Mouse (Mus musculus) ovary, postnatal 10 days (tissue): Measurements from ENCODE around the gene Tssk2.

Experiments
- DNase-seq: peaks from one replicate; pipeline ENCODE4 v3.0.0; 2022; ENCODE audit warnings: low spot score

Tssk2 gene

DNA sequence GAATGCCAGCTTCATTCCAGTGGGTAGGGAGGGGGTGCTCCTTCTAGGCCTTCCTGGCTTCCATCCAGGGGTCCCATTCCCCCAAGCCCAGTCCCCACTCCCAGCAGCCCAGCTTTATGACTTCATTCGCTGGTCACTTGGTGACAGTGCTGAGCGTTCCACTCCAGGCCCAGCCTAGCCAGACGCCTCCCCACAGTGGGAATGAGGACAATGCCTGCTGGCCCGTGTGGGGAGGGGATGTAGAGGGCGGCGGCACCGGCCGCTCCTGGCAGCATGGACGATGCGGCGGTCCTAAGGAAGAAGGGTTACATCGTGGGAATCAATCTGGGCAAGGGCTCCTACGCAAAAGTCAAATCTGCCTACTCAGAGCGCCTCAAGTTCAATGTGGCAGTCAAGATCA lies at the start of gene Tssk2, which contains the start of gene Dgcr2:
Gene Tssk2 (plus strand): TSS at position 176 of the 400 bp plus-strand sequence.
Gene Dgcr2 (minus strand): TSS at position 101 of the 400 bp plus-strand sequence.
- no peak for DNase-seq

DNA sequence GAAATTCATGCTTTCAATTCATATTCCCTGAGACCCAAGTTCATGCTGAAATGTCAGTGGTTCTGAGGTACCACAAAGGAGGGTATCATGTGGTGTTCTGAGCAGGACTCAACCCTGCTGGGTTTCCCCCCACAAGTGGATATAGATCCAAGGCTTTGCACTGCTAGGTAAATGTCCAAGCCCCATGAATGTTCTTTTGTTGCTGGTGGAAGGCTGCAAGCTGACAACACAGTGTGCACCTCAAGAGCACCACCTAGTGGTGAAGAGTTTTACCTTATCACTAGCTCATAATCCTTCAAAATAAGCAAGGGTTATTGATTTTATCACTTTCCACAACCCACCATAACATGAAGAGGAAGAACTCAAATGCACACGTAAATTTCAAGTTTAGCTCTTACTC lies 49.5 kb upstream of the Tssk2 start:
- no peak for DNase-seq

DNA sequence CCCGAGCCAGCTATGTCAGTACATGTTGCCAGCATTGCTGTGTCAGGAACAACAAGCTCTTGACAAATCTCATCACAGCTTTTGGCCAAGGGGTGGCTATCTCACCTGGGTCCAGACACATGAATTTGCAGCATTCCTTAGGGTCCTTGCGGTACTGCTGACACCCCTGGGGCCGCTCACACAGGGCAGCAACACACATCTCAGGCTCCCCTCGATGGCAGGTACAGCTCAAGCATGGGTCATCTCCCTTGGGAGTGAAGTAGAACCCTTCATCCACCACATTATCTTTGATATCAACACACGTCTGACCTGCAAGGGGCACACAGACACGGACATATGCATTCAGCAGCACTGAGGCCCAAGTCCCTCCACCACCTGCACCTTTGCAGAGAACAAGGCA lies 49.0 kb upstream of the Tssk2 start:
- DNase-seq: no peak

DNA sequence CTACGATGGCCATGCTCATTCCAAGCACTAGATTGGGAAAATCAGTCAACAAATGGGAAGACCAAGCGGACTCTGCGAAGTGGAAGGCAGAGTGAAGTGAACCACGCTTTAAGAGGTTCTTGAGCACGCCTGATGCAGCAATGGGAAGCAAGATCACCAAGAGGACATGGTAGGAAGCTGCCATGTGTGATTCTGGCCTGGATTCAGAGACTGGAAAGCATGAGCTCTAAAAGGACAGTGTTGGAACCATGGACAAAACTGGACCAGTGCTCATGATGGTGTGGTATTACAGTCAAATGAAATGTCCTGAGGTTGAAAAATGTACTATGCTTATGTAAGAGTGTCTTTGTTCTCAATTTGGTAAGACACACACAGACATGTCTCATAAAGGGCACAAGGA lies 47.1 kb upstream of the Tssk2 start:
- no peak for DNase-seq

DNA sequence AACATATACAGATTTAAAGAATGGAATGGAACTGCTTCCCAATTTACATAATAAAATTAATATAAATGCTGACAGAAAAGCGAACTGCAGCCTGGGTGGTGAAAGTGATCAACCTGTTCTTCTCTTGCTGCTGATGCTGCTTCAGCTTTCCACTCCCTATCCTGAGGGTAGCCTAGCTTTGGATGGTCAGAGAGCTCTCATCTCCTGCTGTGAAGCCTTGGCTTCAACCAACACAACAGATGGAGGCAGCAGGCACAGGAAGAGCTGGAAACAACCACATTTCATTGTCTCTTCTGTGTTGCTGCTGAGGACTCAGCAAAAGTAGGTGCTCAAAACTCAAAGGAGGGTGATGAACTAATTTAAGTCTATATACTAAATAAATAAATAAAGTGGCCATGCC lies 46.6 kb upstream of the Tssk2 start:
- no peak for DNase-seq

DNA sequence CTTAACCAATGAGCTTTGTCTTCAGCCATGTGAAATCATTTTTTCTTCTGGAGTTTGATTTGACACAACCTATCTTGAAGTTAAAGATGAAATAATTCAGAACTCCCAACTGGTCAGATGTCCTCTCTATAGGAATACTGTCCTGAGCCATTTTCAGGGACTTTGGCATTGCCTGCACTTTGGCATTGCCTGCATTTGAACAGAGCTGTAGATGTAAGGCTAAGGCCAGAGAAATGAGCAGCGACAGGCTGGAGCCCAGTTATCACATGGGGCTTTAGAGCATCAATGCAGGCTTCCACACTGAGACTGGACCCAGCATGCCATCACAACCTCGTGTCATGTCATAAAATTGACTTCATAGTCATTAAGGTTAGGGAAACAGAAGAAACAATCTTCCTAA lies 45.2 kb upstream of the Tssk2 start:
- DNase-seq: no peak

DNA sequence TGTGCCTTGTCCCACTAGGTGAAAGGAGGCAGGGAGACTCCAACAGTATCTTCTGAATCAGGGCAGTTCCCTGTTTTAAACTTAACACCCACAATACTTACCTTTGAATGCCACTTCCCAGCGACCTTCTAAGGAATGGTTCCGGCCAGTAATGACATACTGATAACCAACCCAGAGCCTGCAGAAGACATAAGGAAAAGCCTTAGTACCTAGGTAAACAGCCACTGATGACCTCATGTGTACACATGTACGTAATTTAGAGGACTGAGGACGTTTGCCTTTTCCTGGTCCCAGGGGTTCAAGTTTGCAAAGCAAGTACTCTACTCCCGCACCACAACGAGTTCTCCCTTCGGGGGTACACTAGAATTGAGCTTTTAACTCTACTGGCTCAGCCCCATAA lies 41.3 kb upstream of the Tssk2 start:
- DNase-seq: no peak

DNA sequence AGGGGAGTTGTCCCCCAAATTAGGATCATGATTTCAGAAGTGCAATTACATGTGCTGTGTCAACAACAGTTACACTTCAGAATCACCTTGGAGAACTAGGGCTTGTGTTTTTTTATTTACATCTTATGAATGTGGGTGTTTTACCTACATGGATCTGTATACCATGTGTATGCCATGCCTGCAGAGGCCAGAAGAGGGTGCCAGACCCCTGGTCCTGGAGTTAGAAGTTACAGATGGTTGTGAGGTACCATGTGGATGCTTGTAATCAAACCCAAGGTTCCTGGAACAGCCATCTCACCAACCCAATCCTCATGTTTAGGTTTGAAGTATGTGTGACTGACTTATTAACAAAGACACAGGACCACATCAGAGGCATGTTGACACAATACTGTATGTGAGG lies 39.8 kb upstream of the Tssk2 start:
- no peak for DNase-seq

DNA sequence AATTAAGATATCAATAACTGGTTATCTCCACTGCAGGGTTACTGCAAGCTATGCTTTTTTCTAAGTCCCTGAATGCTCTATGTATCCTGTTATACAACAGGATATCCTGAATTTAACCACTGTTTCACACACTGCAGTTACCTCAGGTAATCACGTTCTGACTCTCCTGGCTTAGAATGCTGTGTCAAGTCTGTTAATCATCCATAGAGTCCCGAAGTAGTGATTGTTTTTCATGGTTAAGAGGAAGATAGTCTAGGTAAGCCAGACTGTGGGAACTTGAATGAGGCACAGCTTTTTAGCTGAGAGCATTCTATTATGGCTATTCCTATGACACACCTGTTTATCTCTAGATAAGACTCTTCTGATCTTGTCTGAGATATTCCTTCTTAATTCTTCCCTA lies 33.1 kb upstream of the Tssk2 start:
- no peak for DNase-seq

DNA sequence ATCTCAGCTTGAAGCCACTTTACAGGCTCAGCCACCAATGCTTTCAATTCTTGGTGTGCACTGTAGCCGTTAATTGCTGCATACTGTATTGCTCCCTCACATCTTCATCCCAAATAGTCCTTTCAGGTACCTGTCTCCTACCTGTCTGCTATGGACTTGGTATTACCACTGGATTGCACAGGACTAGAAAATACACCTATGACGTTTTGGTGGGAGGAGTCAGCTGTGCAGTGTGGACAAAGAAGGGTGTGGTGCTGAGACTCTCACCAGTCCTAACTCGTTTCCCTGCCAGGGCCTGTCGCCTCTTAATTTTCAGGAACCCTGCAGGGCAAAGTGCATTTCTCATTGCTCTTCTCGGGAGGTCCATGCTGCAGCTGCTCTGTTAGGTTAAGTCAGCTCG lies 32.7 kb upstream of the Tssk2 start:
- no peak for DNase-seq

DNA sequence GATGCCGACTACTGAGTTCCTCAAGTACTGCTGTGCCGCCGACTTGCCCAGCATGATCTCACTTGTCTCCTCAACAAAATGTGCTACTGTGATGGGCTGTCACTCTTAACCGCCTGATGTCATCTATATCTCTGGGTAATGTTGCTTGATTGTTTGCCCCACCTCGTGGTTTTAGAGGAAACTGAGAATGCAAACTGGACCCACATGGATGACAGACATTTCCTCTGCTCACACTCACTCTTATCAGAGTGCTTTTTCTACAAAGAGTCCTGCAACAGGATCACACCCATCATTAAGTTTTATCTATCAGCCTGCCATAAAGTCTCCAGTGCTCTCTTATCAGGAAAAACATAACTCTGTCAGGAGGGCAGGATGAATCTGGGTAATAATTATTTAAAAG lies 27.2 kb upstream of the Tssk2 start:
- DNase-seq: no peak

DNA sequence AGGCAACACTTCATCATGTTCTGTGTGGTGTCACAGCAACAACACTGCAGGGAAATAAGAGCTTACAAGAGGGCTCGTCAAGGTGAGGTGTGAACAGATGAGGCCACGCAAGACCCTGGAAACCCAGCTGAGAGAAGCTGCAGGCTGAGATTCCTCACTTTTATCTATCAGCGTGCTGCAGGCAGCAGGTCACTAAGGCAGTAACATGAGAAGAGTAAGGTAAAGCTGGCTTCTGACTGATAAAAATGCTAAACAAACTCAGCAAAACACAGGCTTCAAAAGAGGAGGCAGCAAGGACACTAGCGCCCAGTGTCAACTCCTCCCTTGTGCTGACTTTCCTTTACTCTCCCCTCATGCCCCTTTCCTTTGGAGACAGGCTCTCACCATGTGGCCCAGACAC lies 25.4 kb upstream of the Tssk2 start:
- no peak for DNase-seq

DNA sequence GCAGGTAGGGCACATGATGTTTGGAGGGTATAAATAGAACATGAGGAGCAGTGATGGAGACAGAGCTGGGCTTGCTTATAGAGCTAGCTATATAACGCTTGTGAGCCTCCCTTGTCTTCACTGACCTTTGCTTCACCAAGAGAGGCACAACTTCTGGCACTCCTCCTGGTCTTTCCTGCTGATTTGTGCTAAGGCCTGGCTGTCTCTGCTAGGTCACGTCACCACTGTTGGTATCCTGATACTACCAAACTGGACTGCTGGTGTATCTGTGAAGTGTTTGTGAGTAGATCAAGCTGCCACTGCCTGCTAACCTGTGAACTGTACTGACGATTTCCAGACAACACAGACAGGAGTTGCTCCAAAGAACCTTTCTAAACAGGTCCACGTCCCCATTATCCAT lies 23.3 kb upstream of the Tssk2 start:
- no peak for DNase-seq

DNA sequence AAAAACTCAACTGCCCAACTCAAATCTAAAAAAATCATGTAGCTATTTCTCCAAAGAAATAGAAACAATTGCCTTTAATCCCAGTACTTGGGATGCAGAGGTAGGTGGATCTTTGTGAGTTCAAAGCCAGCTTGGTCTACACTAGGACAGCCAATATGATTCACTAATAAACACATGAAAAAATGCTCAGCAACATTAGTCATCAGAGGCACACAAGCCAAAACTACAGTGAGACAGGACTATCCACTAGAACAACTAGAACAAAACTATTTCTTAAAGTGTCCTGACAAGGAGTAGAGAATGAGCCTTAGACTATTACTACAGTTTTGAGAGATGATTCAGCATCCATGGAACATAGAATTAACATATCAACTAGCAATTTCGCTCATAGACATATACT lies 22.3 kb upstream of the Tssk2 start:
- DNase-seq: no peak

DNA sequence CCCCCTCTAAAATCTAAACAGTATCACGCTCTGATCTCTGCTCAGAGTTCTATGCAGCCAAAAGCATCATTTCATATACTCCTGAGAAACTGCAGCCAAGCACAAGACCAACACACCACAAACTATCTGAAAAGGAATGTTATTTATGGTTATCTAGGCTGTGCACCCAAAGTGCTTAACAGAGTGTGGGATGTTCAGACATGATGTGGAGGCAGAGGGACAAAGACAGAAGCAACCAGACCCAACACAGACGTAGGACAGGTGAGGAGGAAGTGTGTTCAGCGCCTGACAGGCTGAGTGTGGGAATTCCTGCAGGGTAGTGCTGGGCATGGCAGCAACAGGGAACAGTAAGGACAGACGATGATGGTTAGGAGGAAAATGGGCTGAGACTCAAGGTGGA lies 18.9 kb upstream of the Tssk2 start:
- DNase-seq: no peak

DNA sequence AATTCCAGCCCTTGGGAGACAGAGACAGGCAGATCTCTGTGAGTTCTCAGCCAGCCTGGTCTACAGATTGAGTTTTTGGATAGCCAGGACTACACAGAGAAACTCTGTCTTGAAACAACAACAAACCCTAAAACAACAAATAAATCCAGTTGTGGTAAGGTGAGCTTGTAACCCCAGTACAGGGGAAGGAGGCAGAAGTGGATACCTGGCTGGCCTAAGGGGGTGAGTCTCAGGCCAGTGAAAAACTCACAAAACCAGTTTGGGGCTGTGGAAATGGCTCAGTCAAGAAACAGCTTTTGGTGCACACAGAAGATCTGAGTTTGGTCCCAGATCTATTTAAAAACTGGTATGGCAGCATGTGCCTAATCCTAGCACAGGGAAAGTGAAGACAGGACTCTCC lies 16.2 kb upstream of the Tssk2 start:
- no peak for DNase-seq

DNA sequence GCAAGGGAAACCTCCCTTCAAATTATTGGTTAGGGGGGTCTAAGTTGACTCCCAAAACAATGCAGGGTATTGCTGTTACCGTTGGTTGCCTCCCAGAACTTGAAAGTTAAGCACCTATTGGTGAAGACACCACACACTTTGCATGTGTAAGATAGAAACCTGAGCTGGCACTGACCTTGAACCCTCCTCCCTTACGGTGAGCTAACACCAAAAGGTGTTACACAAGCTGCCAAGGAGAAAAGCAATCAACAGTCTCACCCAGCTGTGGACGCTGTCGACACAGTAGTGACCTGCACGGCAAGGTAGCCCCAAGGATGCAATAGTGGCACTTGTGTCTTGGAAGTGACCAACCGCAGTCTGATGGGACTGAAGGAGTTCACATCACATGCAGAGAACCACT lies 14.3 kb upstream of the Tssk2 start:
- no peak for DNase-seq

DNA sequence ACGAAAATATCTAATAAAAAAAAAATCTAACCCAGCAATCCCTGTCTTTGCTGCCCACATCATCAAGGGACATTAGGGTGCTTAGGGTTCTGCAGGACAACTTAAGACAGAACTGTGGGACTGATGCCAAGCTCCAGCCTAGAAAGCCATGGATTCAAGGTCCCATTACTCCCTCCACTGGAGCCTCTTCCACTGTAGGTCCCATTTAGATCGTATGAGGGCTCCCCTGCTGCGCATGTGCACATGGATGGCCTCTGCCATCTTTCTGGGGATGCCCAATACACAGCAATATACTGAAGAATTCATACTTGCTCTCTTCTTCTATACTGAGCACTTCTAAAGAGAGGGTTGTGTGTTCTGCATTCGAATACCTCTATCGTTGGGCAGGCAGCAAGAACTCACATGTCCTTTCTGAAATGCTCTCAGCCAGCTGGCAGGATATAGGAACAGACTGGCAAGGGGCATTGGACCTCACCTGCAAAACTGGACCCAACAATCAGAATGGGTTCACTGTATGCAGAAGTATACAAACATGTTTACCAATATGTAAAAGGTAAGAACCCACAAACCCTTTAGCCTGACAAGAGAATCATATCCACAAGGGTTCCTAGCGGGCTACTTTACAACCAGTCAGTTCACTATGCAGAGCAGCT lies 8.6 kb upstream of the Tssk2 start:
- DNase-seq: no peak

DNA sequence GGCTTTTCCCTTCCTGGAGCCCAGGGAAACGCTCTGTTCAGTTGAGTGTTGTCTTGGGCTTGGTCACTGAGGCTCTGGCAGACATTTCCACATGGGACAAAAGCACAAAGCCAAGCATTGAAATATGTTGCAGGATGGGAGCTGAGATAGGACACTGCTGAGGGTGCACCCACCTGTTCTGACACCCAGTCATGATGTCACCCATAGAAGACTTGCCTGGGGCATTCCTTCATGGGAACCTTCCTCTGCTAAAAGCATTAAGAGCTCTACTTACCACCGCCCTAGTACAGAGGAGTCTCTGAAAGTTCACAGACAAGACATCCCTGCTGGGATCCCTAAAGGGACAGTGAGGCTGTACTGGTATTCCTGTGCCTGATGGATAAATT lies 8.1 kb upstream of the Tssk2 start:
- no peak for DNase-seq

DNA sequence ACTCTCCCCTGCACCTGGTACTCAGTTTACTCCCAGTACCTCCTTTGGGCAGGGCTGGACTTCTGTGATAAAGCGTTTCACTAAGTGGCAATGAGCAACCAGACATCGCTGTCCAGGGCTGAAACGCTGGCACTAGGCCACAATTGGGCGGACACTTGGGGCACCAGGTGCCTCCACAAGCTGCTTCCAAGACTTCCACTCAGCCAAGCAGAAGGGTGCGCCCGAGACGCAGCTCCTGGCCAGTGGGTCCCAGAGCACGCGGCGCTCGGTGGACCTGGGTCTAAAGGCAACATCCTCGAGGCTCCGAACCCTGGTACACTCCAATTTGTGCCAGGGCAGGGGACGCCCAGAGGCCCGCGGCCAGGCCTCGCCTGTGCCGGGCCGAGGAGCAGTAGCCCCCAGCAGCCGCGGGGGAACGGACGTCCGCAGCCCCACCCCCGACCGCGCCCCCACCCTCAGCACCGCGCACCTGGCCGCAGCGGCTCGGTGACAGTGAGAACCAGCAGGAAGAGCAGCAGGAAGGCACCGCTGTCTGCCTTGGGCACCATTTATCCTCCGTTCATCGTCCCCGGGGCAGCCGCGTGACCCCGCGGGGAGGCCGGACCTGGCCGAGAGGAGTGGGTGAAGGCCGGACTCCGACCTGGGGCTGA lies 7.4 kb upstream of the Tssk2 start:
- DNase-seq: peak; percentile 45

DNA sequence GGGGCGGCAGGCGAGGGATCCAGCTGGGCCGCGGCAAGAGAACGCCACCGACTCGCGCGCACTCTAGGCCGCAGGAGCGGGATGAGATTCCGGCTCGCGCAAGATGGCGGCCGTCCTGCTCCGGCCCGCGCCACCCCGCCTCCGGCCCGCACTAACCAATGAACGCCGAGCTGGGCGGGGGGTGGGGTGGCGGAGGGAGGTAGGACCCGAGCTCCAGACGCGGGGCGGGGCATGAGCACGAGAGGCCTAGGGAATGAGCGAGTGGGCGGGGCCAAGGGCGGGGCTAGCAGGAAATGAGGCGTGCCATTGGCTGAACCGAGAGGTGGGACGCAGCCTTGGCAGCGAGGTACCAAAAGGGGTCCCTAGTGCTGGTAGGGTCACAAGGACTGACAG lies 6.9 kb upstream of the Tssk2 start, which contains the start of gene Gm20518:
Gene Gm20518 (minus strand): TSS at position 105 of the 393 bp plus-strand sequence.
- peak; percentile 92 for DNase-seq

DNA sequence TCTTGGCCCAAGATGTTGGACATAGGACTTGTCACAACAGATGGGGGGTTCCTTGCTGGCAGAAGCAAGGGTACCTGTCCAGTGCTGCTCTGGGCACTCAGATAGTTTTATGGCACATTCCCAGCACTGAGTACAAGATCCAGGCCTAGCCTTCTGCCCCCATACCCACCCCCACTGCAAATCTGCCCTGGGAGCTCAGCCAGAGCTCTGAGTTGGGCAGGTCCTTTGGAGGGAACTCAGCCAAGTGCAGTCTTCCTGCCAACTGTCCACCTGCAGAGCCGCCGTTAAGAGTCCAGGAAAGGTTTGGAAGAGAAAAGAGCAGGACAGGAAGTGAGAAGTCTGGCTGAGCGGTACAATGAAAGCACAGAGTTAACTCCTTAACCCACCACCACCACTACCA lies 5.8 kb upstream of the Tssk2 start:
- no peak for DNase-seq

DNA sequence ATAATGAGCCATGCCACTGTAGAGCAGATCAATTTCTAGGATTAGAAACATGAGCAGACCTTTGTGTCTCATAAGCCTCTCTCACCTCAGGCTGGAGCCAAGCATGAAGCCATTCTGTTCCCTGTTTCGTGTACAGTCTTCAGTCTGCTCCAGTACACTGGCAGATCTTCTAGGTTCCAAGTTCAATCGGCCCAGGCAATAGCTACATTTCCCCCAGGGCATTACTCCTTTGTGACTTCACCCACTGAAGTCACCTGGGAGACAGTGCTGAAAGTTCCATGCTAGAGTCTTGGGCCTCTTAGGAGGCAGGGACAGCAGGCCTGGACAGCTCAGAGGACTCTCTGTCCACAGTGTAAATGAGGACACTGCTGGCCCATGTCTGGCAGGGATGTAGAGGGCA lies 4.5 kb upstream of the Tssk2 start, which contains the start of gene Tssk1:
Gene Tssk1 (plus strand): TSS at position 301 of the 400 bp plus-strand sequence.
- no peak for DNase-seq

DNA sequence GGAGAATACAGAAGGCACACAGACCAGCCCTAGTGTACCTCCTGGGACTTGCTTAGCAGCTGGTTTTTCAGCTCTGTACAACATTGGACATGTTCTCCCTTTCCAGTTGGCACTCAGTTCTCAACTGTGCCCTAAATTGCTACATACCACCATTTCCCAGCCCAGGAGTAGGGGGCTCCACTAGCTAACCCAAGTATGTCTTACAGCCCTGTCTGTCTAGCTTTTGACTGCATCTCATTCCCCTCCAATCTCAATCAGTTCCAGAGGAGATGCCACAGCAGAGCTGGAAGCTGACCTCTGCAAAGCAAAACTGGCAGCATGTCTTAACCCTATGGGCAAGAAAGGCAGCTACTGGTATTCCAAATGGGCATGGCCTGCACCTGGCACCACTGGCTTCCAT lies 2.3 kb upstream of the Tssk2 start:
- no peak for DNase-seq
